Mouse (Mus musculus) liver, postnatal 0 days (tissue): ENCODE measurements around the gene Col4a1. TPM values are rescaled to one million over a fixed set of nuclear protein-coding genes. Genes with fewer than 3 reads are reported as not detected.

Experiments
- ATAC-seq: fragments of 200-750 bp; cut with Nextera tagmentation; 2 replicates; pipeline ENCODE4 v1.8.0; 2017; ENCODE audit warnings: mild to moderate bottlenecking, moderate library complexity
- DNase-seq: peaks from one replicate; pipeline ENCODE4 v3.0.0-alpha.2; 2016
- H3K27ac ChIP-seq: fragments of 300-500 bp; sonication (generic); 2 replicates; pipeline ENCODE4 v1.5.1; 2014; ENCODE audit warnings: antibody characterized with exemption, moderate library complexity, mild to moderate bottlenecking, low read depth
- H3K27me3 ChIP-seq: fragments of 300-500 bp; sonication (generic); 2 replicates; pipeline ENCODE4 v1.6.1; 2014; ENCODE audit warnings: low read length, control low read depth, mixed read lengths; ENCODE audit not compliant: insufficient read depth
- H3K36me3 ChIP-seq: fragments of 300-500 bp; sonication (generic); replicated peaks from 2 replicates; pipeline ENCODE4 v1.6.1; 2014; ENCODE audit warnings: mild to moderate bottlenecking, control low read depth, low read length, moderate library complexity, mixed read lengths; ENCODE audit not compliant: insufficient read depth
- H3K4me1 ChIP-seq: fragments of 300-500 bp; sonication (generic); 2 replicates; pipeline ENCODE4 v1.6.1; 2014; ENCODE audit warnings: antibody characterized with exemption, mild to moderate bottlenecking, control low read depth; ENCODE audit not compliant: insufficient read depth
- H3K4me2 ChIP-seq: fragments of 300-500 bp; sonication (generic); 2 replicates; pipeline ENCODE4 v1.6.1; 2014; ENCODE audit warnings: low read depth, mild to moderate bottlenecking, low read length, moderate library complexity, mixed read lengths
- H3K4me3 ChIP-seq: fragments of 300-500 bp; sonication (generic); 2 replicates; pipeline ENCODE4 v1.5.1; 2014; ENCODE audit warnings: low read depth, low read length
- H3K9ac ChIP-seq: fragments of 300-500 bp; sonication (generic); replicated peaks from 2 replicates; pipeline ENCODE4 v1.6.1; 2014; ENCODE audit warnings: mild to moderate bottlenecking, moderate library complexity
- H3K9me3 ChIP-seq: fragments of 300-500 bp; sonication (generic); 2 replicates; pipeline ENCODE4 v1.6.1; 2016; ENCODE audit warnings: mild to moderate bottlenecking, control low read depth, low read length, mixed read lengths
- CTCF ChIP-seq: sonication (generic); IDR thresholded peaks from 2 replicates; pipeline ENCODE4 v1.5.1; 2016; ENCODE audit warnings: antibody characterized with exemption, low read depth
- EP300 ChIP-seq: IDR thresholded peaks from 2 replicates; pipeline ENCODE4 v1.6.1; 2016; ENCODE audit warnings: antibody characterized with exemption, low read depth, mild to moderate bottlenecking
- WGBS: fragments of 180-500 bp; shearing (Covaris S2); extraction: QIAGEN DNeasy Blood & Tissue Kit; methylation state at CpG from one replicate; pipeline ENCODE4 v1.1.7; 2014; ENCODE audit not compliant: insufficient replicate concordance; 5-methylcytosine and 5-hydroxymethylcytosine counted together
- polyA plus RNA-seq: library from polyadenylated mRNA; unstranded; fragments of >200 nt; fragmentation: Nextera tagmentation; extraction: Ambion mirVana; gene quantifications from 2 replicates; pipeline ENCODE4 v1.2.1, GENCODE M21; 2015

Gene Col4a1
- polyA plus RNA-seq, 1 experiment from 2014 or later = 22.6 TPM

GRCm38 (mm10) chr8:11182148-11182484 is 130.5 kb downstream of the Col4a1 start:
- Histone ChIP-seq H3K4me3 (no peak overlapping the region), H3K9ac (no peak overlapping the region), H3K9me3 (no peaks in the 10 kb centered on the region), H3K36me3 (no peaks in the 10 kb centered on the region), H3K27ac (no peak overlapping the region), H3K4me2 (no peak overlapping the region), H3K27me3 (no peaks in the 10 kb centered on the region; the same call in 1 of the 2 replicates), H3K4me1 (peaks cover 8% of the 10 kb centered on the region; the same call in 1 of the 2 replicates)
- no peak for DNase-seq
- ATAC-seq = no peak
- 71% methylated on average over 4 of the region's 4 CpGs for WGBS
- TF ChIP-seq CTCF (no peak), EP300 (no peak)

DNA sequence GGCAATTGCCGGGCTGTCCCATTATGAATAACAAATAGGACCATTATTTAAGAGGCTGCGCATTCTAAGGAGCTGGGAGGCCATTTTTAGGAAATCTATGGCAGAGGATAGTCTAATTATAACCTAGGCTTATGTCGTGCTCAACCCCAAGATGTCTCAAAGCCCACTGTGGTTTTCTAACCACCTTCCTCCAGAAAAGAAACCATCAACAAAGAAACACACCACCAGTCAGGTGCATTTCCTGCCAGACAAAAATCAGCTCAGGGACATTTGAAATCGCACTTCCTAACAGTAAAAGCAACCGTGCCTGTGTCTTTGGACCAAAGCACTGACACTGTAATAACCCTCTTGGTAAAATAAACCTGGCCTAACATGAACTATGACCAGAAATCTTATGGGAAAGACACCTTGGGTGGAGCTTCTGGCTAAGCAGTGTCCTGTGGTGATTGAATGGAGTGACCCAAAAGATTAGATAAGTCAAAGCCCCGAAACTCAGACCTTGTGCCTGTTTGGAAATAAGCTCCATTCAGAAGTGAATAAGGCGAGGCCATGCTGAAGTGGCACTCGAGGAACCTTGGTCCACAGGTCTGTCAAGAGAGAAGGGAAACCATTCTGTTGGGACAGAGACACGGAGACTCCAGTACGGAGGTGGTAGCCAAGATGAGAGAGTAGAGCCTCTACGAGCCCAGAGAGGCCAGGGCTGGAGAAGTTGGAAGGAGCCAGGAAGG is 131.0 kb downstream of the Col4a1 start:
- no peak overlapping the region for H3K27ac ChIP-seq
- H3K9me3 ChIP-seq = no peaks in the 10 kb centered on the region
- no peak overlapping the region for H3K9ac ChIP-seq
- H3K4me1 ChIP-seq = peaks cover 8% of the 10 kb centered on the region; the same call in 1 of the 2 replicates
- H3K27me3 ChIP-seq = no peaks in the 10 kb centered on the region
- H3K36me3 ChIP-seq = no peaks in the 10 kb centered on the region
- WGBS = 55% methylated on average over 11 of the region's 11 CpGs
- TF ChIP-seq EP300 = no peak
- no peak for TF ChIP-seq CTCF
- H3K4me2 ChIP-seq = no peak overlapping the region
- ATAC-seq (no peak), DNase-seq (no peak)
- H3K4me3 ChIP-seq = no peak overlapping the region

DNA sequence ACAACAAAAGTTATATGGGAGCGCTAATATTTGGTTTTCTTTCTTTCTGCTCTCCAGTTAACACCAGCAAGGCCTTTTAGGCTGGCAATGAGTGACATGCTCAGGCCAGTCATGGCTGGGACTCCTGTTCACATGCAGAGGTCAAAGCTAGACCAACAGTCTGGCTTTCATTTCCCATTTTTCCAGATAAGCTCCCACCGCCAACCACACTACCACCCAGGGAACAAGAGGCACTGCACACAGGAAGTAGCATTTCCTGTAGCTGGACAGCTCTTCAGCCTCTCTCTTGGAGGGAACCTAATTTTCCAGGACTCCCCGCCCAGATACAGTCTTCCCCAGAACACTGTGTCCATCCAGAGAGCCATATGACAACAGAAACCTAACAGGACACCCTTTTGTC is 132.8 kb downstream of the Col4a1 start:
- no peak overlapping the region for H3K4me2 ChIP-seq
- H3K36me3 ChIP-seq = no peaks in the 10 kb centered on the region
- H3K4me1 ChIP-seq = peaks cover 8% of the 10 kb centered on the region; the same call in 1 of the 2 replicates
- no peak overlapping the region for H3K9ac ChIP-seq
- WGBS = 51% methylated on average over 3 of the region's 3 CpGs
- no peak for ATAC-seq
- H3K27ac ChIP-seq = no peak overlapping the region
- H3K4me3 ChIP-seq = no peak overlapping the region
- DNase-seq = no peak
- H3K9me3 ChIP-seq = no peaks in the 10 kb centered on the region
- no peak for TF ChIP-seq CTCF
- H3K27me3 ChIP-seq = no peaks in the 10 kb centered on the region

DNA sequence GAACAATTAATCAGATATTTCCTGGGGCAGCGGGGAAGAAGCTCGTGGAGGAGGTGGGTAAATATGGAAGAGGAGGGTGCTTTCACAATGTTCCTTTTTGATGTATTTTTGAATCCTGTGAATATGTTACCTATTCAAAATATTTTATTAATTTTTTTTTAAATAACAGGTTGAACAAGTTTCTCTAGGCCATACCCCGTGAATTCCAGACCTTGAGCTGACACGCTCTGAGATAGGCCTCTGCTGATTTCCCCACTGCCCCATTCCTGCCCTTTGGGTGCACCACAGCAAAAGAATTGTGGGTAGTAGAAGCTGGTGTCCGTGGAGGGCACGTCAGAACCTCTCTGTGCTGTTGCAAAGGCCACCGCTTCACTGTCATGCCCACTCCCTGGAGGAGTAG is 136.2 kb downstream of the Col4a1 start:
- Histone ChIP-seq H3K9ac (no peak overlapping the region), H3K9me3 (no peaks in the 10 kb centered on the region), H3K4me3 (no peak overlapping the region), H3K27ac (no peak overlapping the region), H3K4me2 (no peak overlapping the region), H3K4me1 (peaks cover 6% of the 10 kb centered on the region; the same call in 1 of the 2 replicates), H3K36me3 (no peaks in the 10 kb centered on the region), H3K27me3 (no peaks in the 10 kb centered on the region)
- TF ChIP-seq CTCF = no peak
- no peak for TF ChIP-seq EP300
- 76% methylated on average over 7 of the region's 7 CpGs for WGBS
- DNase-seq = no peak
- ATAC-seq = no peak

- no peaks in the 10 kb centered on the region for H3K9me3 ChIP-seq
These were observed 139.1 kb downstream of the Col4a1 start for GRCm38 (mm10) chr8:11173284-11174191.

DNA sequence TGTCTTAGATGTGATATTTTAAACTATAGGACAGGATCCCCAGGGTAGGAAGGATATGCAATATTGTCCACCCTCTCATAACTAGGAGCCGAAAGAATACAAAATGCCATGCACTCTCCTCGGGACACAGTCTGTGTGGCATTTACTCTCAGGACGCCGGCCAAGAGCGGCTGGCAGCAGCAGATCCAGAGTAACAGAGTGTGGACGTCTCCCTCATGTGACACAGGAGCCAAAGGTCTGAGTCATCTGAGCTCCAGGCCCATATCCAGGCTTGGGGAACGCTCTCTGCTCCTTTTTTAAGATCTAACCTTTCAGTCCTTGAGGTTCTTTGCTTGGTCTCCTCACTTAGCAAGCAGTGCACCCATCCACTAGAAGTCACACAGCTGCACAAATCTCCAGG is 141.1 kb downstream of the Col4a1 start:
- H3K4me3 ChIP-seq = no peak overlapping the region
- no peaks in the 10 kb centered on the region for H3K9me3 ChIP-seq
- ATAC-seq = peak; percentile 47; the same call in 1 of the 2 replicates
- H3K36me3 ChIP-seq = no peaks in the 10 kb centered on the region
- 0 out of 2 replicates have a peak overlapping the region, but pooled peaks have one; percentile 11 for H3K27ac ChIP-seq
- 69% methylated on average over 7 of the region's 7 CpGs for WGBS
- no peaks in the 10 kb centered on the region for H3K27me3 ChIP-seq
- H3K4me1 ChIP-seq = peaks cover 9% of the 10 kb centered on the region; the same call in 1 of the 2 replicates
- DNase-seq = no peak
- 0 out of 2 replicates have a peak overlapping the region, but pooled peaks have one; percentile 11 for H3K9ac ChIP-seq
- H3K4me2 ChIP-seq = no peak overlapping the region
- TF ChIP-seq EP300 (no peak), CTCF (0 out of 2 replicates have a peak, but pooled peaks have one; percentile 3)

More at GRCm38 (mm10) chr8:11173284-11174191, 139.1 kb downstream of the Col4a1 start:
- ATAC-seq (peak; percentile 66), DNase-seq (peak; percentile 70)
- peak; percentile 79 for TF ChIP-seq CTCF
- no peak for TF ChIP-seq EP300
- WGBS = 63% methylated on average over 17 of the region's 17 CpGs
- H3K9ac ChIP-seq = no peak overlapping the region
- H3K27me3 ChIP-seq = no peaks in the 10 kb centered on the region
- no peak overlapping the region for H3K4me2 ChIP-seq
- H3K4me1 ChIP-seq = peaks cover 9% of the 10 kb centered on the region; the same call in 1 of the 2 replicates
- H3K4me3 ChIP-seq = no peak overlapping the region
- no peaks in the 10 kb centered on the region for H3K36me3 ChIP-seq
- H3K27ac ChIP-seq = no peak overlapping the region
